Mouse (Mus musculus) olfactory bulb, adult 2 months (tissue): ENCODE measurements around the gene Nudcd3.

Experiments used
- CTCF ChIP-seq: fragments of 200-500 bp; IDR thresholded peaks from 2 replicates; pipeline ENCODE4 v1.5.1; 2012; ENCODE audit warnings: low read depth, mild to moderate bottlenecking, low read length, moderate library complexity; ENCODE audit not compliant: insufficient read depth
- POLR2A ChIP-seq: fragments of 200-500 bp; IDR thresholded peaks from 2 replicates; pipeline ENCODE4 v1.6.1; 2012; ENCODE audit warnings: mild to moderate bottlenecking, low read depth, low read length, moderate library complexity; ENCODE audit not compliant: insufficient read depth

GRCm38 (mm10) chr11:6156651-6157050, 43.6 kb downstream of the Nudcd3 start:
- TF ChIP-seq CTCF (no peak), POLR2A (no peak)
